Mouse (Mus musculus) neural tube, embryonic 14.5 days (tissue): ENCODE measurements around the gene Lxn. TPM values are rescaled to one million over a fixed set of nuclear protein-coding genes. Genes with fewer than 3 reads are reported as not detected.

Experiments used
- ATAC-seq: fragments of 200-750 bp; cut with Nextera tagmentation; 2 replicates; pipeline ENCODE4 v1.8.0; 2017; ENCODE audit warnings: low read depth, mild to moderate bottlenecking, moderate TSS enrichment, moderate library complexity
- H3K27ac ChIP-seq: fragments of 300-500 bp; sonication (generic); 2 replicates; pipeline ENCODE4 v1.5.1; 2014; ENCODE audit warnings: low read depth, mild to moderate bottlenecking, control low read depth, low read length, moderate library complexity, mixed read lengths
- H3K27me3 ChIP-seq: fragments of 300-500 bp; sonication (generic); 2 replicates; pipeline ENCODE4 v1.6.1; 2014; ENCODE audit warnings: low read length; ENCODE audit not compliant: control insufficient read depth, insufficient read depth
- H3K36me3 ChIP-seq: fragments of 300-500 bp; sonication (generic); 2 replicates; pipeline ENCODE4 v1.6.1; 2014; ENCODE audit warnings: low read length, mixed read lengths; ENCODE audit not compliant: control insufficient read depth, insufficient read depth
- H3K4me1 ChIP-seq: fragments of 300-500 bp; sonication (generic); 2 replicates; pipeline ENCODE4 v1.6.1; 2014; ENCODE audit warnings: low read length; ENCODE audit not compliant: control insufficient read depth, insufficient read depth
- H3K4me2 ChIP-seq: fragments of 300-500 bp; sonication (generic); 2 replicates; pipeline ENCODE4 v1.6.1; 2014; ENCODE audit warnings: mild to moderate bottlenecking, low read depth, low read length, control low read depth
- H3K4me3 ChIP-seq: fragments of 300-500 bp; sonication (generic); 2 replicates; pipeline ENCODE4 v1.5.1; 2014; ENCODE audit warnings: low read depth, low read length, control low read depth, mixed read lengths
- H3K9ac ChIP-seq: fragments of 300-500 bp; sonication (generic); replicated peaks from 2 replicates; pipeline ENCODE4 v1.6.1; 2014; ENCODE audit warnings: low read depth, mild to moderate bottlenecking, control low read depth, low read length, mixed read lengths
- H3K9me3 ChIP-seq: fragments of 300-500 bp; sonication (generic); 2 replicates; pipeline ENCODE4 v1.6.1; 2016; ENCODE audit warnings: low read length; ENCODE audit not compliant: control insufficient read depth
- WGBS: fragments of 180-500 bp; shearing (Covaris S2); extraction: QIAGEN DNeasy Blood & Tissue Kit; methylation state at CpG from one replicate; pipeline ENCODE4 v1.1.7; 2014; 5-methylcytosine and 5-hydroxymethylcytosine counted together
- polyA plus RNA-seq: library from polyadenylated mRNA; unstranded; fragments of >200 nt; fragmentation: Nextera tagmentation; extraction: Ambion mirVana; gene quantifications from 2 replicates; pipeline ENCODE4 v1.2.1, GENCODE M21; 2014

Lxn gene
- 271 and 279 TPM in 2 replicates for polyA plus RNA-seq

- peak; percentile 87 for ATAC-seq
- peaks cover 6% of the 10 kb centered on the region for H3K4me1 ChIP-seq
- H3K4me2 ChIP-seq = peak within 1 kb of the TSS; percentile 84
- no peaks in the 10 kb centered on the region for H3K9me3 ChIP-seq
- under 1% methylated on average over 43 of the region's 43 CpGs for WGBS
- peak within 1 kb of the TSS; percentile 58 for H3K4me3 ChIP-seq
- peak within 1 kb of the TSS; percentile 81 for H3K27ac ChIP-seq
- H3K9ac ChIP-seq = peak within 1 kb of the TSS; percentile 68
- H3K36me3 ChIP-seq = peaks cover 11% of the 10 kb centered on the region; the same call in 1 of the 2 replicates
- H3K27me3 ChIP-seq = no peaks in the 10 kb centered on the region
These were observed at the start of gene Lxn for GRCm38 (mm10) chr3:67463450-67464372. TSS of gene Lxn (minus strand) at chr3:67463926.

GRCm38 (mm10) chr3:67512807-67513206, 49.1 kb upstream of the Lxn start:
- no peak overlapping the region for H3K9ac ChIP-seq
- no peaks in the 10 kb centered on the region for H3K36me3 ChIP-seq
- H3K4me2 ChIP-seq = no peak overlapping the region
- 3% methylated on average over 5 of the region's 5 CpGs for WGBS
- H3K9me3 ChIP-seq = no peaks in the 10 kb centered on the region
- no peaks in the 10 kb centered on the region for H3K27me3 ChIP-seq
- H3K27ac ChIP-seq = no peak overlapping the region
- no peaks in the 10 kb centered on the region for H3K4me1 ChIP-seq
- H3K4me3 ChIP-seq = no peak overlapping the region
- ATAC-seq = peak; percentile 65

- Histone ChIP-seq H3K9me3 (no peaks in the 10 kb centered on the region), H3K4me2 (no peak overlapping the region), H3K9ac (no peak overlapping the region), H3K27me3 (no peaks in the 10 kb centered on the region), H3K36me3 (no peaks in the 10 kb centered on the region), H3K4me3 (no peak overlapping the region), H3K4me1 (no peaks in the 10 kb centered on the region), H3K27ac (no peak overlapping the region)
- WGBS = 86% methylated on average over 10 of the region's 10 CpGs
- ATAC-seq = no peak
These were observed 44.6 kb upstream of the Lxn start for GRCm38 (mm10) chr3:67508216-67508892.

DNA sequence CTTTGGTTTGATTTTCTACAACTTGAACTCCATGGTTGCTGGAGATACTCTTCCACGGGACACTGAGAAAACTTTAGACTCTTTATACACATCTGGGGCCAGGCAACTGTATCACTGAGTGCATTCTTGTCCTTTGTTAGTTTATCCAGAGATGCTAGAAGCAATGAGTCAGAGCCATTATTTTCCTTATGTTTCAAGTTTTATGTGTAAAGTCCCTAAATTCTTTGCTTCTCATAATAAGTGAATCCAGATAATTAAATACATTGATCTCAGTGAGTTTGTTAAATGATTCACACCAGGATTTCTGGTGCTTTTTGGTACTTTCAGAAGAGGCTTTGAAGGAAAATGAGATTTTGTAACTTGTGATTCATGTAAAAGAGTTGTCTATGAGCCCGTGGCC, 41.6 kb upstream of the Lxn start:
- Histone ChIP-seq H3K36me3 (no peaks in the 10 kb centered on the region), H3K9ac (no peak overlapping the region), H3K9me3 (no peaks in the 10 kb centered on the region), H3K4me1 (no peaks in the 10 kb centered on the region), H3K27me3 (no peaks in the 10 kb centered on the region), H3K27ac (no peak overlapping the region), H3K4me2 (no peak overlapping the region), H3K4me3 (no peak overlapping the region)
- no peak for ATAC-seq
- WGBS = 81% methylated on average over 2 of the region's 2 CpGs

DNA sequence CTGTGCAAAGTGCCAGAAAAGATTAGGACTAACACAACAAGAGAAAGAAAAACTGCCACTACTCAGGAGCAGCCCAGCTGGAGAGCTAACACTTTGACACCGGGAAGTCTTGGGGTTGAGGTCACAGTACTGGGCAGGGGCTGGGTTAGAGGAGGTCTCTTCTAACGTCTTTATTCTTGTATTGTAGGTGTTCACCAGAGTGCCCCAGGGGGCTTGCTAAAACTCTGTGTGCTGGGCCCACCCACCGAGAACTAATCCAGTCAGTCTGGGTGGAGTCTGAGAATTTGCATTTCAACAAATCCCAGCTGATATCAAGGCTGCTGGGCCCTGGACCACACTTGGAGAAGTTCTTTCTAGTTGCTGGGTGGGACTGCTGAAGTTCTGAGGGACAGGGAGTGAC, 40.2 kb upstream of the Lxn start:
- Histone ChIP-seq H3K27ac (no peak overlapping the region), H3K4me3 (no peak overlapping the region), H3K4me2 (no peak overlapping the region), H3K36me3 (no peaks in the 10 kb centered on the region), H3K4me1 (no peaks in the 10 kb centered on the region), H3K27me3 (no peaks in the 10 kb centered on the region), H3K9me3 (no peaks in the 10 kb centered on the region), H3K9ac (no peak overlapping the region)
- 10% methylated on average over 3 of the region's 3 CpGs for WGBS
- no peak for ATAC-seq

DNA sequence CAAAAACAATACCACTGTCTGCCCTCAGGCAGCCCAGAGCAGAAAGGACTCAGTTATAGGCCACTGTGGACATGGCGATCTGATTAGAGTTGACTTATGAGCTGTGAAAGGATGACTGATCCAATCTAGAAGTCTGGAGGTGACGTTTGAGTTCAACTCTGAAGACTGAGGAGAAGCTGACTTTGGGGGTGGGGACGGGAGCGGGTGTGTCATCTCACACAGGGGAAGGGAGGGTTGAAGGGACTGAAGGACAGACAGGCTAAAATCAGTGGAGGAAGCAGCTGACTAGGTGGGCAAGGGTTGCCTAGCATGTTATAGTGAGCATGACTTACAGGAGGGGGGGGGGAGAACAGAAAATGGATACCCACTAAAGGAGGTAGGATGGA, 35.7 kb upstream of the Lxn start:
- WGBS = 95% methylated on average over 4 of the region's 4 CpGs
- H3K4me3 ChIP-seq = no peak overlapping the region
- H3K4me2 ChIP-seq = no peak overlapping the region
- H3K9ac ChIP-seq = no peak overlapping the region
- H3K36me3 ChIP-seq = no peaks in the 10 kb centered on the region
- H3K9me3 ChIP-seq = no peaks in the 10 kb centered on the region
- no peaks in the 10 kb centered on the region for H3K4me1 ChIP-seq
- no peaks in the 10 kb centered on the region for H3K27me3 ChIP-seq
- no peak for ATAC-seq
- H3K27ac ChIP-seq = no peak overlapping the region

GRCm38 (mm10) chr3:67498773-67499405, 35.2 kb upstream of the Lxn start:
- Histone ChIP-seq H3K4me1 (no peaks in the 10 kb centered on the region), H3K9me3 (no peaks in the 10 kb centered on the region), H3K27me3 (no peaks in the 10 kb centered on the region), H3K27ac (no peak overlapping the region), H3K9ac (no peak overlapping the region), H3K4me2 (no peak overlapping the region), H3K36me3 (no peaks in the 10 kb centered on the region), H3K4me3 (no peak overlapping the region)
- 86% methylated on average over 8 of the region's 8 CpGs for WGBS
- ATAC-seq = no peak

GRCm38 (mm10) chr3:67497998-67498397, 34.3 kb upstream of the Lxn start:
- no peak for ATAC-seq
- Histone ChIP-seq H3K27me3 (no peaks in the 10 kb centered on the region), H3K36me3 (no peaks in the 10 kb centered on the region), H3K27ac (no peak overlapping the region), H3K4me1 (no peaks in the 10 kb centered on the region), H3K9ac (no peak overlapping the region), H3K4me2 (no peak overlapping the region), H3K9me3 (no peaks in the 10 kb centered on the region), H3K4me3 (no peak overlapping the region)
- 87% methylated on average over 2 of the region's 2 CpGs for WGBS

DNA sequence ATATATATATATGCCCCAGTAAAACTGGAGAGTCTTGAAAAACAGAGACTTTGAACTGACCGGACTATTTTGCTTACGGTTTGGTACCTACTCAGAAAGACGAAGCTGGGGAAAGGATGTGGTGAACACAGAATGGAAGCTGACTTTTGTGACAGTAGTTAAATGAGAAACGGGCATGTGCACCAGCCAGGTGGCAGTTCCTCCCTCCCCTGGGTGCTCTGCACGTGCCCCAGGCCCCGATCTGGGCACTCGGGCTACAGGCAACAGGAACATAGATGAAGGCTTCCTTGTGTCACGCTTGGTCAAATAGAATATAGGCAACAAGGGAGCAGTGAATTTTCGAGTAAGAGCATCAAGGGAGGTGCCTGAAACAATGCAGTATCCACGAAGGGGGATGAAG, 32.6 kb upstream of the Lxn start:
- 70% methylated on average over 10 of the region's 10 CpGs for WGBS
- H3K4me2 ChIP-seq = no peak overlapping the region
- H3K9me3 ChIP-seq = no peaks in the 10 kb centered on the region
- H3K4me1 ChIP-seq = no peaks in the 10 kb centered on the region
- H3K27ac ChIP-seq = no peak overlapping the region
- no peak overlapping the region for H3K4me3 ChIP-seq
- no peak overlapping the region for H3K9ac ChIP-seq
- H3K27me3 ChIP-seq = no peaks in the 10 kb centered on the region
- no peak for ATAC-seq
- no peaks in the 10 kb centered on the region for H3K36me3 ChIP-seq
